Mouse (Mus musculus) embryonic fibroblast, embryonic 13.5 days (primary cell): Measurements from ENCODE around the gene Cdh18.
A peak's percentile ranks its signal among the peaks of the same experiment; 100 is the strongest.

Experiments
- CTCF ChIP-seq: IDR thresholded peaks from 2 replicates; pipeline ENCODE4 v1.5.1; 2011; ENCODE audit warnings: mild to moderate bottlenecking, control low read depth, low read length, moderate library complexity, borderline replicate concordance; ENCODE audit not compliant: insufficient read depth
- POLR2A ChIP-seq: IDR thresholded peaks from 2 replicates; pipeline ENCODE4 v1.6.1; 2011; ENCODE audit warnings: low read depth, mild to moderate bottlenecking, control low read depth, low read length, moderate library complexity

GRCm38 (mm10) chr15:23470527-23471475, 922.0 kb downstream of the Cdh18 start:
- TF ChIP-seq CTCF (0 out of 2 replicates have a peak, but pooled peaks have one; percentile 6), POLR2A (no peak)
